Mouse (Mus musculus): ENCODE results near the gene Poldip3. TPM values are rescaled to one million over a fixed set of nuclear protein-coding genes. Genes with fewer than 3 reads are reported as not detected.

The Poldip3 gene
- polyA plus RNA-seq, 1 experiment from 2014 or later: 137 TPM

DNA sequence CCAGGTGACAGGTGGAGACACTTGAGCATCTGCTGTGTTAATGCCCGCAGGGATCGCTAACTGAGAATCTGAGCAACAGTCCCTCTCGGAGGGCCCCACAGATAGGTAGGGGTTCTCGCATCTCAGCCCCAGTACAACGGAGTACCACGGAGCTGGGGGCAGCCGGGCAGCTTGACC is 59.9 kb downstream of the Poldip3 start, which contains the start of gene Serhl:
TSS of gene Serhl (plus strand) at position 78 of the 177 bp plus-strand sequence.
- Histone ChIP-seq H3K9me3 (no peaks in the 10 kb centered on the region), H3K27me3 (peaks cover 37% of the 10 kb centered on the region), H3K4me1 (replicated peaks) (peaks cover 27% of the 10 kb centered on the region), H3K9ac (0 out of 2 replicates have a peak within 1 kb of the TSS, but pooled peaks have one; percentile 26), H3K4me2 (peak within 1 kb of the TSS; percentile 40), H3K27ac (replicated peaks) (peak within 1 kb of the TSS; percentile 62), H3K36me3 (no peaks in the 10 kb centered on the region), H3K4me3 (0 out of 2 replicates have a peak within 1 kb of the TSS, but pooled peaks have one; percentile 4)
- WGBS: 10% methylated on average over 7 of the region's 7 CpGs
- no peak for ATAC-seq (ENCODE audit: low read depth)

DNA sequence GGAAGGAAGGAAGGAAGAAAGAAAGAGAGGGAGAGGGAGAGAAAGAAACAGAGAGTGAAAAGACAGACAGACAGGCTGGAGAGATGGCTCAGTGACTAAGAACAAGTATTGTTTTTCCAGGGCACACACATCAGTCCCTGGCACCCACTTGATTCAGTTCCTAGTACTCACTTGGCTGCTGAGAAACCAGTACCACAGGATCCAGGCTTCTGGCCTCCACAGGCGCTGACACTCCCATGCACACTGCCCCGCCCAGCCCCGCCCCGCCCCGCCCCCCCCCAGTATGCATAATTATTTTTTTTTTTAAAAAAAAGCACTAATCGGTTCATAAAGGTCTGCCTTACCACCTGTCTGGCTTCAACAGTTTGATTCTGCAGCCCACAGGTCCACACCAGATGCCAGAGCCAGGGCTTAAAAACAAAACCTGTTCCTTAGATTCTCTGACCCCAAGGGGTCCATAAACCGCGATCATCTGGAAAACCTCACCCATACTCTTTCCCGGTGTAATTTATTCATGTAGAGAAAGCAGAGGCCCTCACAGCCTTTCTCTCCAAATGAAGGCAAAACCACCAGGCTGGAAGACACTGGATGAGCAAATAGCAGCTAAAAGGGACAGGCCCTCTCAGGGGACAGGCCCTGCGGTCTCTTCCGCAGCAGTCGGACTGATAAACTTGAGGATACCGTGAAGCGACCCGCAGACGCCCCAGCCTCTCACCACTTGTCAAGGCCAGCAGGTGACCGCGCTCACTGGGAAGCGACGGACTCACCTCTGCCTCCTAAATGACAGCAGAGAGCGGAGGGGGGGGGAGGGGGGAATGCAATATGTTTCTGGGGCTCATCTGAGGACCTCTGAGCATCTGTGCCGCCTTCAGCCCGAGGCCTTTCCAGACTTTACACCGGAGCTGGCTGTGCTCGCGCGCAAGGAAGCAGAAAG is 60.4 kb downstream of the Poldip3 start:
- Histone ChIP-seq H3K27ac (replicated peaks) (peak overlapping the region; percentile 62), H3K4me2 (peak overlapping the region; percentile 40), H3K4me3 (0 out of 2 replicates have a peak overlapping the region, but pooled peaks have one; percentile 4), H3K36me3 (no peaks in the 10 kb centered on the region), H3K9ac (0 out of 2 replicates have a peak overlapping the region, but pooled peaks have one; percentile 26), H3K4me1 (replicated peaks) (peaks cover 32% of the 10 kb centered on the region), H3K27me3 (peaks cover 37% of the 10 kb centered on the region), H3K9me3 (no peaks in the 10 kb centered on the region)
- 0 out of 2 replicates have a peak, but pooled peaks have one; percentile 30 for ATAC-seq (ENCODE audit: low read depth)
- 3% methylated on average over 27 of the region's 27 CpGs for WGBS

DNA sequence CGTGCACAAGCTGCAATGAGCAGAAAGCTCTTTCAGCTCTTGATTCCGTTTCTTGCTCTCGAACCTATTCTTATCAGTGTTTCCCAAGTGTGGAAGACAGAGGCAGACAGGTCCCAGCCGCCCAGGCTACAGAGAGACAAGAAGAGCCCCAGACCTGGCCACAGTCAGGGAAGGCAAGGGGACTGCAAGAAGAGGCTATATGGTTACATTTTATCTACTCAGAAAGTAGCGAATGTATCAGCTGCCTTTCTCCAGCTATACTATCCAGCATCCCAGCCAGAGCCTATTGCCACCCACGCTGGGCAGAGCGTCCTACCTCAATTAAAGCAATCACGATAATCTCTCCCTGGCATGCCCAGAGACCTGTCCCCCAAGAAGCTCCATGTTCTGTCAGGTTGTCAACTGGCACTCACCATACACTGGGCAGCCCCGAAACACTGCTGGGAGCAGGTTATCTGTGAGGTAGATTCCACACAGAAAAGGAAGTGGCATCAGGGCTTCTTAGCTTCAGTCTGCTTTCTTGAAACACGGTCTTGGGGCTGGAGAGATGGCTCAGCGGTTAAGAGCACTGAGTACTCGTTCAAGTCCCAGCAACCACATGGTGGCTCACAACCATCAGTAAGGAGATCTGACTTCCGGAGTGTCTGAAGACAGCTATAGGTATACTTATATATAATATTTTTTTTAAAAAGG is 62.4 kb downstream of the Poldip3 start:
- no peak overlapping the region for H3K4me2 ChIP-seq
- peaks cover 36% of the 10 kb centered on the region for H3K4me1 ChIP-seq (replicated peaks)
- no peak overlapping the region for H3K27ac ChIP-seq (replicated peaks)
- no peak overlapping the region for H3K4me3 ChIP-seq
- H3K9me3 ChIP-seq: no peaks in the 10 kb centered on the region
- H3K36me3 ChIP-seq: no peaks in the 10 kb centered on the region
- no peak overlapping the region for H3K9ac ChIP-seq
- 87% methylated on average over 13 of the region's 13 CpGs for WGBS
- peaks cover 37% of the 10 kb centered on the region for H3K27me3 ChIP-seq
- ATAC-seq (ENCODE audit: low read depth): no peak

DNA sequence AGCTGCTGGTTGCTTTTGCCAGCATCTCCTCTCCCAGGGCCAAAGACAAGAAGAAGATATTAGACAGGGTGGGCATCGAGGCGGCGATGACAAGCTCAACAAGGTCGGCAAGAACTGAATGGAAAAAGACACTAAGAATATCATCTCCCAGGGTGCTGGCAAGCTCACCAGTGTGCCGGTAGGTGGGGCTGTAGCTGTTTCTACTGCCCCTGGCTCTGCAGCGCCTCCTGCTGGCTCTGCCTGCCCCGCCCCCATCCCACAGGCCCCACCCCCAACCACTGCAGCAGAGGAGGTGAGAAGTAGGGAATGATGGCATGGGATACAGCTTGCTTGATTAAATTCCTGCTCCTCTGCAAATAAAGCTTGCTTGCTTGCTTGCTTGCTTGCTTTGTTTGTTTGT is 63.3 kb downstream of the Poldip3 start:
- Histone ChIP-seq H3K27ac (replicated peaks) (no peak overlapping the region), H3K27me3 (peaks cover 37% of the 10 kb centered on the region), H3K9me3 (no peaks in the 10 kb centered on the region), H3K4me1 (replicated peaks) (peaks cover 36% of the 10 kb centered on the region), H3K36me3 (no peaks in the 10 kb centered on the region), H3K4me2 (no peak overlapping the region), H3K4me3 (no peak overlapping the region), H3K9ac (no peak overlapping the region)
- WGBS: 38% methylated on average over 7 of the region's 7 CpGs
- no peak for ATAC-seq (ENCODE audit: low read depth)

DNA sequence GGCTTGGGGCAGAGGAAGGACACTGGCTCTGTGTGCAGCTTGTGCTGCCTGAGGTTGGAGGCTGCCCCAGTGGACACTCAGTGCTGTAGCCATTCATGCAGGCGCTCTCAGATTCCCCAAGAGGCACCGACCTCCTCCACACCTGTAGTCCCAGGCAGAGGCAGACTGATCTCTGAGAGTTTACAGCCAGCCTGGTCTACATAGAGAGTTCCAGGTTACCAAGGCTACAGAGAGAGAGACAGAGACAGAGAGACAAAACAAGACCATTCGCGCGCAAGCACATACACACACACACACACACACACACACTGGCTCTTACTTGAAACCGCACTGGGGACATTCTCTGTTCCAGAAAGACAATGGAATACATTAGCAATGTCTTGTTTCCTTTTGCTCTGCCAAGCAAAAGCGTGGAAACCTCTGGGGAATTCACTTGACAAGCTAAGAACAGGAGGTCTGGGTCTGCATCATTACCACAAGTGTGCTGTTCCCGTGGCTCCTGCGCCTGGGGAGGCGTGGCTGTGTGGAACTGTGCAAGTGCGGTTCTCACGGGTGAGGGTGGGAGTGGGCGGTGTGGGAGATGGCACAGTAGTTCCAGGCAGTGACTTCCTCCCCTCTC is 65.1 kb downstream of the Poldip3 start:
- no peak overlapping the region for H3K4me3 ChIP-seq

DNA sequence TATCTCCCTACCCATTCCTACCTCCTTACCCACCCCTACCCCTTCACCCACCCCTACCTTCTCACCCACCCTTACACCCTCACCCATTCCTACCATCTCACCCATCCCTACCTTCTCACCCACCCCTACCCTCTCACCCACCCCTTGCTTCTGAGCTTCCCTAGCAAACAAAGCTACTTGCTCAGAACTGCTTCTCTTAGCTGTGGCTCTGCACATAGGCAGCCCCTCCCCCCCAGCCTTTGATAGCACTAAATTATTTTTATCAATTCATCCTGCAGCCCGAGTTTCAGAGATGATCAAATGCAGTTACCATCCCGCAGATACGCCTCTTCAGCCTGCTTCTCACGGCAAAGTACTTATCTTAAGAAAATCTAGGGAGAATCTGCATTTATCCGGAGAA is 65.7 kb downstream of the Poldip3 start:
- WGBS: 63% methylated on average over 5 of the region's 5 CpGs
- Histone ChIP-seq H3K36me3 (no peaks in the 10 kb centered on the region), H3K27ac (replicated peaks) (peak overlapping the region; percentile 76), H3K9ac (peak overlapping the region; percentile 53; the same call in 1 of the 2 replicates), H3K4me3 (no peak overlapping the region), H3K27me3 (peaks cover 17% of the 10 kb centered on the region), H3K4me1 (replicated peaks) (peaks cover 23% of the 10 kb centered on the region), H3K9me3 (no peaks in the 10 kb centered on the region), H3K4me2 (peak overlapping the region; percentile 33)
- ATAC-seq (ENCODE audit: low read depth): peak; percentile 54; the same call in 1 of the 2 replicates

More for the DNA sequence above, 65.1 kb downstream of the Poldip3 start:
- Histone ChIP-seq H3K36me3 (no peaks in the 10 kb centered on the region), H3K4me2 (peak overlapping the region; percentile 33), H3K27me3 (peaks cover 21% of the 10 kb centered on the region), H3K27ac (replicated peaks) (peak overlapping the region; percentile 76), H3K9ac (peak overlapping the region; percentile 53; the same call in 1 of the 2 replicates), H3K4me1 (replicated peaks) (peaks cover 26% of the 10 kb centered on the region), H3K9me3 (no peaks in the 10 kb centered on the region)
- 44% methylated on average over 13 of the region's 13 CpGs for WGBS
- peak; percentile 72 for ATAC-seq (ENCODE audit: low read depth)

Other genes starting within 250 kb of the Poldip3 start
- gene Tcf20, start 161.5 kb downstream of the Poldip3 start, polyA plus RNA-seq (2015; fragmentation: Nextera tagmentation; extraction: Ambion mirVana): 11.8 and 12.7 TPM in 2 replicates
- gene Nfam1, start 116.1 kb downstream of the Poldip3 start, polyA plus RNA-seq (2015; fragmentation: Nextera tagmentation; extraction: Ambion mirVana): 2.4 and 2.6 TPM in 2 replicates
- 20.8 and 31.3 TPM in 2 replicates for gene Serhl, start 59.9 kb downstream of the Poldip3 start, polyA plus RNA-seq (2015; fragmentation: Nextera tagmentation; extraction: Ambion mirVana)
- 68.3 and 76.0 TPM in 2 replicates for gene Rrp7a, start 26.6 kb downstream of the Poldip3 start, polyA plus RNA-seq (2015; fragmentation: Nextera tagmentation; extraction: Ambion mirVana)
- 130 and 140 TPM in 2 replicates for gene Cyb5r3, start 23.2 kb upstream of the Poldip3 start, polyA plus RNA-seq (2015; fragmentation: Nextera tagmentation; extraction: Ambion mirVana)
- gene A4galt, start 102.4 kb upstream of the Poldip3 start, polyA plus RNA-seq (2015; fragmentation: Nextera tagmentation; extraction: Ambion mirVana): 2.5 and 3.5 TPM in 2 replicates
- gene Arfgap3, start 200.9 kb upstream of the Poldip3 start, polyA plus RNA-seq (2015; fragmentation: Nextera tagmentation; extraction: Ambion mirVana): 39.6 and 43.5 TPM in 2 replicates

All from neural tube, embryonic 13.5 days (tissue).